9 mouse cellular contexts compared by ENCODE assay signal in genomic region chr11:95350960-95351359, GRCm38 (mm10). TPM values are rescaled to one million over a fixed set of nuclear protein-coding genes. Genes with fewer than 3 reads are reported as not detected.
DNase-seq lines count a peak whose midpoint lies in the region; ATAC-seq lines count a peak whose summit lies in the region.
"Had no signal": no experiment of that assay in that cellular context is flagged by ENCODE, and none has a peak within 500 bp of the region (broad histone marks: within the 10 kb centered on the region; RNA-seq: fewer than 3 reads in every experiment).

No protein-coding gene starts in this region.

- 89% methylated on average over 3 of the region's 3 CpGs for WGBS in kidney, embryonic 15.5 days
- 91% methylated on average over 3 of the region's 3 CpGs for WGBS in midbrain, embryonic 14.5 days

- ATAC-seq in kidney, embryonic 15.5 days (replicated peaks; ENCODE audit: low FRiP score) = no peak
- no peak for ATAC-seq in midbrain, embryonic 14.5 days (ENCODE audit: low FRiP score, low TSS enrichment)

- peak; percentile 47 for DNase-seq in kidney, adult 18-20 months
- peak; percentile 52 for DNase-seq in T-cell, adult 2 months (ENCODE audit: low spot score)
- DNase-seq in kidney, postnatal 14 days = peak; percentile 56
- peak; percentile 55 to 72 for DNase-seq in thymus, adult 18-20 months
- DNase-seq in ovary, postnatal 36 days (ENCODE audit: low spot score) = no peak
- no peak for DNase-seq in midbrain, embryonic 14.5 days
- no peak for DNase-seq in frontal cortex, postnatal 36 days (ENCODE audit: low spot score in 2 of 2)
- DNase-seq: layer of hippocampus, adult 9-11 months had no signal

- H3K27me3 ChIP-seq in kidney, embryonic 15.5 days = no peaks in the 10 kb centered on the region
- H3K27me3 ChIP-seq in midbrain, embryonic 14.5 days (ENCODE audit: control insufficient read depth, insufficient read depth, low read length) = no peaks in the 10 kb centered on the region

- H3K9me3 ChIP-seq in kidney, embryonic 15.5 days (replicated peaks) = no peaks in the 10 kb centered on the region
- H3K9me3 ChIP-seq in midbrain, embryonic 14.5 days (ENCODE audit: control insufficient read depth, low read length) = no peaks in the 10 kb centered on the region

- no peak overlapping the region for H3K4me2 ChIP-seq in kidney, embryonic 15.5 days
- no peak overlapping the region for H3K4me2 ChIP-seq in midbrain, embryonic 14.5 days (ENCODE audit: low read length)

- peaks cover 24% of the 10 kb centered on the region for H3K36me3 ChIP-seq in kidney, embryonic 15.5 days
- H3K36me3 ChIP-seq in midbrain, embryonic 14.5 days (ENCODE audit: control insufficient read depth, insufficient read depth, low read length) = no peaks in the 10 kb centered on the region

- H3K4me1 ChIP-seq in kidney, embryonic 15.5 days = peaks cover 19% of the 10 kb centered on the region
- no peaks in the 10 kb centered on the region for H3K4me1 ChIP-seq in midbrain, embryonic 14.5 days (ENCODE audit: control insufficient read depth, insufficient read depth, low read length)

- no peak overlapping the region for H3K27ac ChIP-seq in kidney, embryonic 15.5 days
- H3K27ac ChIP-seq in midbrain, embryonic 14.5 days (replicated peaks; ENCODE audit: low read depth, low read length) = no peak overlapping the region

- no peak overlapping the region for H3K4me3 ChIP-seq in kidney, embryonic 15.5 days (replicated peaks)
- H3K4me3 ChIP-seq in midbrain, embryonic 14.5 days (replicated peaks; ENCODE audit: low read depth, low read length) = no peak overlapping the region

- no peak overlapping the region for H3K9ac ChIP-seq in kidney, embryonic 15.5 days
- H3K9ac ChIP-seq in midbrain, embryonic 14.5 days (replicated peaks; ENCODE audit: low read length) = no peak overlapping the region

RNA-seq across cellular contexts. Expression of gene Fam117a, which starts 14.1 kb away (rescaled TPM):
- 10.5 TPM in 2 replicates for polyA plus RNA-seq in kidney, embryonic 15.5 days (2015; fragmentation: Nextera tagmentation; extraction: Ambion mirVana)
- 2.4 and 2.5 TPM in 2 replicates for polyA plus RNA-seq in midbrain, embryonic 14.5 days (2014; fragmentation: Nextera tagmentation; extraction: Ambion mirVana)

RNA-seq across cellular contexts. Expression of gene Slc35b1, which starts 33.5 kb away (rescaled TPM):
- polyA plus RNA-seq in kidney, embryonic 15.5 days (2015; fragmentation: Nextera tagmentation; extraction: Ambion mirVana) = 92.8 and 98.2 TPM in 2 replicates
- polyA plus RNA-seq in midbrain, embryonic 14.5 days (2014; fragmentation: Nextera tagmentation; extraction: Ambion mirVana) = 158 and 167 TPM in 2 replicates

RNA-seq across cellular contexts. Expression of gene Kat7, which starts 40.9 kb away (rescaled TPM):
- 78.7 and 83.4 TPM in 2 replicates for polyA plus RNA-seq in kidney, embryonic 15.5 days (2015; fragmentation: Nextera tagmentation; extraction: Ambion mirVana)
- polyA plus RNA-seq in midbrain, embryonic 14.5 days (2014; fragmentation: Nextera tagmentation; extraction: Ambion mirVana) = 56.6 and 65.2 TPM in 2 replicates

Comparison
In these comparisons a context has a peak if more than half of its experiments do, and no peak if none do; other contexts are left out.
1. DNase-seq: peak in kidney, adult 18-20 months (single experiment), T-cell, adult 2 months (single experiment), kidney, postnatal 14 days (single experiment) and thymus, adult 18-20 months (2 of 2); none in ovary, postnatal 36 days (single experiment), midbrain, embryonic 14.5 days (single experiment) and frontal cortex, postnatal 36 days (0 of 2).